Comparison of ENCODE assay signal across 12 mouse cellular contexts in the genomic region with DNA sequence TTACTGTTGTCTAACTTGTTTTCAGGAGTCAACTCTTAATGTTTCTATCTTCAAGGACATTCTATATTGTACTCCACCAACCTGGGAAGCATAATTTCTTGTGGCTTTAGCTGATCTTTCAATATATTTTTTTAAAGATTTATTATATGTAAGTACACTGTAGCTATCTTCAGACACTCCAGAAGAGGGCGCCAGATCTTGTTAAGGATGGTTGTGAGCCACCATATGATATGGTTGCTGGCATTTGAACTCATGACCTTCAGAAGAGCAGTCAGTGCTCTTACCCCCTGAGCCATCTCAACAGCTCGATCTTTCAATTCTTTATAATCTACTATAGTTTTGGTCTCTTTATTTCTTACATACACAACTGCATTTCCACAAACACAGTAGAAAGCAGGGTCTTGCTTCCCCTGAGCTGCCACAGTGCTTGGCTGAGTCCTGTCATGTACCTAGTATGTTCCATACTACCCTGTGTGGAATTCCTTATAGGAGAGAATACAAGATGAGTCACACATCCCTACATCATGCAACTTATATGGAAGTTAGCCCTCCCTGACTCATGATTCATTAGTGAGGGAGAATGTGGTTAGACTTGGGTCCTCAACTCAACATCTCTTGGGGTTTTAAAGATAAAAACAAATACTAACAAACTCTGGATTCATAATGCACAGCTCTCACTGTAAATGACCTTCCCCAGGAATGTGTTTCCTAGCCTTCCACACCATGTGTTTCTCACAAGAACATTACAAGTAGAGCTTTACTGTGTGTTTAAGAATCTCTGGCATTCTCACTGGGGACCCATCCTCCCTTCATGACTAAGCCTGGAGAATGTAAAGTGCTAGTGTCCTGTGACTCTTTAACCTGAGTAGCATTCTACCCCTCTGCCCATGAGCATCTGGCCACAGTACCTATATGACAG. TPM values are rescaled to one million over a fixed set of nuclear protein-coding genes. Genes with fewer than 3 reads are reported as not detected.
DNase-seq lines count a peak whose midpoint lies in the region; ATAC-seq and TF ChIP-seq lines count a peak whose summit lies in the region.
"Had no signal": no experiment of that assay in that cellular context is flagged by ENCODE, and none has a peak within 500 bp of the region (broad histone marks: within the 10 kb centered on the region; RNA-seq: fewer than 3 reads in every experiment).

No protein-coding gene starts in this region.

- 0 out of 2 replicates have a peak, but pooled peaks cover 1% of the 10 kb centered on the region for H3K36me3 ChIP-seq in kidney, adult 2 months (ENCODE audit: control insufficient read depth, insufficient read depth, low read length)
- peaks cover 26% of the 10 kb centered on the region for H3K36me3 ChIP-seq in kidney, embryonic 14.5 days (ENCODE audit: control insufficient read depth, insufficient read depth, low read length)
- peaks cover 37% of the 10 kb centered on the region for H3K36me3 ChIP-seq in heart, embryonic 12.5 days

- no peaks in the 10 kb centered on the region for H3K27me3 ChIP-seq in kidney, adult 2 months (replicated peaks; ENCODE audit: control insufficient read depth, insufficient read depth, low read length)
- H3K27me3 ChIP-seq in kidney, embryonic 14.5 days (ENCODE audit: control insufficient read depth, insufficient read depth, low read length), result no peaks in the 10 kb centered on the region
- no peaks in the 10 kb centered on the region for H3K27me3 ChIP-seq in heart, embryonic 12.5 days (replicated peaks)
- H3K27me3 ChIP-seq: embryonic facial prominence, embryonic 15.5 days had no signal

- TF ChIP-seq POLR2A in kidney, adult 2 months (IDR thresholded peaks at IDR 0.05; ENCODE audit: low read depth, low read length), result no peak

- intact Hi-C loops in heart, postnatal 36 days (cut with DNase I), result loop anchor here (5.0 kb wide), 1 partner anchor 35 kb away; a partner anchor contains a TSS

- H3K4me3 ChIP-seq in kidney, adult 2 months (ENCODE audit: insufficient read depth, low read depth, low read length), result no peak overlapping the region
- no peak overlapping the region for H3K4me3 ChIP-seq in kidney, embryonic 14.5 days (ENCODE audit: low read length)
- no peak overlapping the region for H3K4me3 ChIP-seq in heart, embryonic 12.5 days
- H3K4me3 ChIP-seq: embryonic facial prominence, embryonic 15.5 days had no signal

- TF ChIP-seq CTCF in kidney, adult 2 months (conservative IDR thresholded peaks at IDR 0.05; ENCODE audit: insufficient read depth, insufficient read length, low read depth, low read length), result no peak

- 67% methylated on average over 2 of the region's 2 CpGs for WGBS in kidney, adult 2 months
- 64% methylated on average over 2 of the region's 2 CpGs for WGBS in kidney, embryonic 14.5 days
- 53% methylated on average over 2 of the region's 2 CpGs for WGBS in heart, embryonic 12.5 days

- no peaks in the 10 kb centered on the region for H3K4me1 ChIP-seq in kidney, adult 2 months (ENCODE audit: control insufficient read depth, insufficient read depth, low read length)
- no peaks in the 10 kb centered on the region for H3K4me1 ChIP-seq in kidney, embryonic 14.5 days (ENCODE audit: control insufficient read depth, insufficient read depth, low read length)
- H3K4me1 ChIP-seq in heart, embryonic 12.5 days (replicated peaks), result no peaks in the 10 kb centered on the region
- H3K4me1 ChIP-seq: embryonic facial prominence, embryonic 15.5 days had no signal

- DNase-seq in kidney, adult 2 months, result peak; percentile 21
- DNase-seq in 416B (ENCODE audit: low read depth), result peak; percentile 47
- peak; percentile 82 for DNase-seq in NIH3T3 (ENCODE audit: low read depth)
- peak; percentile 52 for DNase-seq in lung, postnatal 36 days
- no peak for DNase-seq in frontal cortex, adult 2 months (ENCODE audit: extremely low spot score in 1 of 2, low spot score in 1 of 2)
- DNase-seq in heart, postnatal 36 days, result no peak
- DNase-seq: gastrocnemius, postnatal 36 days had no signal

- no peak overlapping the region for H3K4me2 ChIP-seq in kidney, embryonic 14.5 days (replicated peaks; ENCODE audit: low read depth, low read length)
- no peak overlapping the region for H3K4me2 ChIP-seq in heart, embryonic 12.5 days
- H3K4me2 ChIP-seq: embryonic facial prominence, embryonic 15.5 days; hindbrain, embryonic 14.5 days had no signal

- no peak for ATAC-seq in kidney, embryonic 14.5 days (ENCODE audit: low FRiP score, low TSS enrichment)
- no peak for ATAC-seq in heart, embryonic 12.5 days (ENCODE audit: insufficient number of reproducible peaks, low FRiP score)

- no peaks in the 10 kb centered on the region for H3K9me3 ChIP-seq in kidney, embryonic 14.5 days (ENCODE audit: control insufficient read depth, low read length)
- H3K9me3 ChIP-seq in heart, embryonic 12.5 days (replicated peaks), result no peaks in the 10 kb centered on the region
- H3K9me3 ChIP-seq: embryonic facial prominence, embryonic 15.5 days had no signal

- no peak overlapping the region for H3K27ac ChIP-seq in kidney, adult 2 months (ENCODE audit: insufficient read depth, low read depth, low read length)
- H3K27ac ChIP-seq in kidney, embryonic 14.5 days (ENCODE audit: low read depth, low read length), result no peak overlapping the region
- no peak overlapping the region for H3K27ac ChIP-seq in heart, embryonic 12.5 days (ENCODE audit: poor library complexity, severe bottlenecking)
- H3K27ac ChIP-seq: embryonic facial prominence, embryonic 15.5 days; hindbrain, embryonic 14.5 days; macrophage had no signal

- no peak overlapping the region for H3K9ac ChIP-seq in kidney, embryonic 14.5 days (ENCODE audit: low read depth, low read length)
- no peak overlapping the region for H3K9ac ChIP-seq in heart, embryonic 12.5 days
- H3K9ac ChIP-seq: embryonic facial prominence, embryonic 15.5 days; hindbrain, embryonic 14.5 days had no signal

RNA-seq across cellular contexts. Expression of a gene that starts 3.0 kb away (rescaled TPM):
- polyA plus RNA-seq in kidney, adult 2 months (2012; rRNA removed), result 2.9 and 3.6 TPM in 2 replicates
- polyA plus RNA-seq in kidney, embryonic 14.5 days (2014; fragmentation: Nextera tagmentation; extraction: Ambion mirVana), result 0.37 and 2.3 TPM in 2 replicates
- 3.3 and 3.9 TPM in 2 replicates for polyA plus RNA-seq in frontal cortex, adult 2 months (2012; rRNA removed)
- 1 to 10 TPM; 1.6 TPM for total RNA-seq in heart, postnatal 36 days (2021)
- polyA plus RNA-seq in heart, embryonic 12.5 days (2016; fragmentation: Nextera tagmentation; extraction: Ambion mirVana), result 0.69 and 1.2 TPM in 2 replicates

RNA-seq across cellular contexts. Expression of a gene that starts 33.5 kb away (rescaled TPM):
- 15.7 and 17.7 TPM in 2 replicates for polyA plus RNA-seq in kidney, adult 2 months (2012; rRNA removed)
- polyA plus RNA-seq in kidney, embryonic 14.5 days (2014; fragmentation: Nextera tagmentation; extraction: Ambion mirVana), result 14.6 and 18.1 TPM in 2 replicates
- 46.6 and 50.8 TPM in 2 replicates for polyA plus RNA-seq in frontal cortex, adult 2 months (2012; rRNA removed)
- 10 to 100 TPM; 78.7 to 80.7 TPM for total RNA-seq in heart, postnatal 36 days (2021)
- 14.8 and 16.4 TPM in 2 replicates for polyA plus RNA-seq in heart, embryonic 12.5 days (2016; fragmentation: Nextera tagmentation; extraction: Ambion mirVana)

RNA-seq across cellular contexts. Expression of a gene that starts 33.5 kb away (rescaled TPM):
- polyA plus RNA-seq in kidney, adult 2 months (2012; rRNA removed), result 1.8 and 3.2 TPM in 2 replicates
- polyA plus RNA-seq in kidney, embryonic 14.5 days (2014; fragmentation: Nextera tagmentation; extraction: Ambion mirVana), result 0.97 and 1.6 TPM in 2 replicates
- polyA plus RNA-seq in frontal cortex, adult 2 months (2012; rRNA removed), result 1.8 and 2.5 TPM in 2 replicates
- 1 to 10 TPM; 1.4 to 1.5 TPM for total RNA-seq in heart, postnatal 36 days (2021)
- 0.54 and 0.75 TPM in 2 replicates for polyA plus RNA-seq in heart, embryonic 12.5 days (2016; fragmentation: Nextera tagmentation; extraction: Ambion mirVana)

Comparison
In these comparisons a context has a peak if more than half of its experiments do, and no peak if none do; other contexts are left out.
1. DNase-seq: peak in kidney, adult 2 months (single experiment), 416B (single experiment), NIH3T3 (single experiment) and lung, postnatal 36 days (single experiment); none in frontal cortex, adult 2 months (0 of 2) and heart, postnatal 36 days (0 of 2).